Mouse (Mus musculus) forebrain, postnatal 0 days (tissue): Measurements from ENCODE around the gene Kctd21. TPM values are rescaled to one million over a fixed set of nuclear protein-coding genes. Genes with fewer than 3 reads are reported as not detected.

Source experiments
- ATAC-seq: fragments of 200-750 bp; cut with Nextera tagmentation; 2 replicates; pipeline ENCODE4 v1.8.0; 2017; ENCODE audit warnings: mild to moderate bottlenecking, moderate library complexity
- DNase-seq: peaks from one replicate; pipeline ENCODE4 v3.0.0-alpha.2; 2015
- H3K27ac ChIP-seq: fragments of 300-500 bp; sonication (generic); 2 replicates; pipeline ENCODE4 v1.5.1; 2014; ENCODE audit warnings: low read depth, mild to moderate bottlenecking, antibody characterized with exemption, low read length, moderate library complexity, mixed read lengths
- H3K27me3 ChIP-seq: fragments of 300-500 bp; sonication (generic); 2 replicates; pipeline ENCODE4 v1.6.1; 2014; ENCODE audit warnings: mild to moderate bottlenecking, low read length, mixed read lengths; ENCODE audit not compliant: insufficient read depth
- H3K36me3 ChIP-seq: fragments of 300-500 bp; sonication (generic); 2 replicates; pipeline ENCODE4 v1.6.1; 2014; ENCODE audit warnings: mild to moderate bottlenecking, moderate library complexity; ENCODE audit not compliant: insufficient read depth
- H3K4me1 ChIP-seq: fragments of 300-500 bp; sonication (generic); 2 replicates; pipeline ENCODE4 v1.6.1; 2014; ENCODE audit warnings: antibody characterized with exemption; ENCODE audit not compliant: insufficient read depth
- H3K4me2 ChIP-seq: fragments of 300-500 bp; sonication (generic); 2 replicates; pipeline ENCODE4 v1.6.1; 2014; ENCODE audit warnings: low read depth, mild to moderate bottlenecking, moderate library complexity
- H3K4me3 ChIP-seq: fragments of 300-500 bp; sonication (generic); 2 replicates; pipeline ENCODE4 v1.5.1; 2014; ENCODE audit warnings: low read depth, low read length, mixed read lengths
- H3K9ac ChIP-seq: fragments of 300-500 bp; sonication (generic); 2 replicates; pipeline ENCODE4 v1.6.1; 2014; ENCODE audit warnings: mild to moderate bottlenecking
- H3K9me3 ChIP-seq: fragments of 300-500 bp; sonication (generic); 2 replicates; pipeline ENCODE4 v1.6.1; 2016; ENCODE audit warnings: low read length
- CTCF ChIP-seq: sonication (generic); IDR thresholded peaks from 2 replicates; pipeline ENCODE4 v1.5.1; 2016; ENCODE audit warnings: antibody characterized with exemption, control low read depth, low read depth
- WGBS: fragments of 180-500 bp; shearing (Covaris S2); extraction: QIAGEN DNeasy Blood & Tissue Kit; methylation state at CpG from one replicate; pipeline ENCODE4 v1.1.7; 2014; 5-methylcytosine and 5-hydroxymethylcytosine counted together
- polyA plus RNA-seq: library from polyadenylated mRNA; unstranded; fragments of >200 nt; fragmentation: Nextera tagmentation; extraction: Ambion mirVana; gene quantifications from 2 replicates; pipeline ENCODE4 v1.2.1, GENCODE M21; 2015
- total RNA-seq: library from RNA; depleted of rRNA; stranded (reverse); fragments of >200 nt; gene quantifications from 2 replicates; pipeline ENCODE4 v1.2.3, GENCODE M21; 2014; rRNA removed

The Kctd21 gene
- total and polyA plus RNA-seq, 2 experiments from 2014 or later: 3.1 to 4.9 TPM

- ATAC-seq: no peak
- no peak overlapping the region for H3K27ac ChIP-seq
These were observed 59.9 kb downstream of the Kctd21 start for GRCm38 (mm10) chr7:97392079-97392445.

GRCm38 (mm10) chr7:97394375-97394774 lies 62.2 kb downstream of the Kctd21 start:
- WGBS: 83% methylated on average over 2 of the region's 2 CpGs

More at GRCm38 (mm10) chr7:97392079-97392445, 59.9 kb downstream of the Kctd21 start:
- Histone ChIP-seq H3K36me3 (peaks cover 17% of the 10 kb centered on the region), H3K9ac (no peak overlapping the region), H3K9me3 (no peaks in the 10 kb centered on the region), H3K4me2 (no peak overlapping the region), H3K27me3 (no peaks in the 10 kb centered on the region), H3K4me3 (no peak overlapping the region), H3K4me1 (no peaks in the 10 kb centered on the region)
- TF ChIP-seq CTCF: no peak
- 42% methylated on average over 6 of the region's 6 CpGs for WGBS
- DNase-seq: no peak

DNA sequence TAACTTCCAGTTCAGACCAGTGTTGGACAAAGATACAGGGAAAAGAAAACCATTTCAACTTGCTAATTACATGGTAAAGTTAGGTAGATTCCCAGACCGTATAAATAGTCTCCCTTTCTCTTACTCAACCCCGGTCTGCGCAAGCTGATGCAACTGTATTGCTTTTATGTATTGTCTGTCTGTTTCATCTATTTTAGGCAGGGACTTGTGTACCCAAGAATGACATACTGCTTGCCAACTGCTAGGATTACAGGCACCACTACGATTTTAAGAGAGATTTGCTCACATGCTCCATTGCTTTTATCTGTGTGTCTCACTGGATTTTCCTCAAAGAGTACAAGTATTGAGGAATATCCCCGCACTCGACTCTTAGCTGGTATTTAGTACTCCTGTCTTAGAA lies 66.8 kb downstream of the Kctd21 start:
- TF ChIP-seq CTCF: no peak
- no peaks in the 10 kb centered on the region for H3K36me3 ChIP-seq
- no peaks in the 10 kb centered on the region for H3K27me3 ChIP-seq
- H3K27ac ChIP-seq: no peak overlapping the region
- ATAC-seq: no peak
- H3K4me2 ChIP-seq: no peak overlapping the region
- H3K9ac ChIP-seq: no peak overlapping the region
- WGBS: 74% methylated on average over 6 of the region's 6 CpGs
- no peak overlapping the region for H3K4me3 ChIP-seq
- no peaks in the 10 kb centered on the region for H3K9me3 ChIP-seq
- peaks cover 5% of the 10 kb centered on the region; the same call in 1 of the 2 replicates for H3K4me1 ChIP-seq
- DNase-seq: no peak

More at GRCm38 (mm10) chr7:97394375-97394774, 62.2 kb downstream of the Kctd21 start:
- Histone ChIP-seq H3K27ac (no peak overlapping the region), H3K4me3 (no peak overlapping the region), H3K36me3 (peaks cover 5% of the 10 kb centered on the region; the same call in 1 of the 2 replicates), H3K4me1 (no peaks in the 10 kb centered on the region), H3K9me3 (no peaks in the 10 kb centered on the region), H3K4me2 (no peak overlapping the region), H3K27me3 (no peaks in the 10 kb centered on the region), H3K9ac (no peak overlapping the region)
- TF ChIP-seq CTCF: no peak
- ATAC-seq (no peak), DNase-seq (no peak)

Other genes starting within 250 kb of the Kctd21 start
- gene Usp35, start 307 bp upstream of the Kctd21 start, total RNA-seq: 14.8 and 15.0 TPM in 2 replicates
- 2.6 and 3.8 TPM in 2 replicates for gene Usp35, start 307 bp upstream of the Kctd21 start, polyA plus RNA-seq
- 3.5 and 7.5 TPM in 2 replicates for gene Alg8, start 39.3 kb downstream of the Kctd21 start, total RNA-seq
- gene Alg8, start 39.3 kb downstream of the Kctd21 start, polyA plus RNA-seq: 8.6 and 10.6 TPM in 2 replicates
- 384 and 445 TPM in 2 replicates for gene Ndufc2, start 67.7 kb downstream of the Kctd21 start, total RNA-seq
- 631 and 789 TPM in 2 replicates for gene Ndufc2, start 67.7 kb downstream of the Kctd21 start, polyA plus RNA-seq
- 6.7 and 11.2 TPM in 2 replicates for gene Thrsp, start 85.4 kb downstream of the Kctd21 start, total RNA-seq
- gene Thrsp, start 85.4 kb downstream of the Kctd21 start, polyA plus RNA-seq: 8.6 and 11.7 TPM in 2 replicates
- 0.05 and 0.38 TPM in 2 replicates for gene Kctd14, start 119.0 kb downstream of the Kctd21 start, total RNA-seq
- 1.8 and 1.9 TPM in 2 replicates for gene Kctd14, start 119.0 kb downstream of the Kctd21 start, polyA plus RNA-seq
- gene Ints4, start 148.6 kb downstream of the Kctd21 start, total RNA-seq: 30.0 and 36.0 TPM in 2 replicates
- 25.6 and 29.0 TPM in 2 replicates for gene Ints4, start 148.6 kb downstream of the Kctd21 start, polyA plus RNA-seq
- gene Aamdc, start 247.2 kb downstream of the Kctd21 start, total RNA-seq: 25.7 and 37.0 TPM in 2 replicates
- gene Aamdc, start 247.2 kb downstream of the Kctd21 start, polyA plus RNA-seq: 56.6 and 59.3 TPM in 2 replicates
- 19.7 and 27.8 TPM in 2 replicates for gene Rsf1, start 247.6 kb downstream of the Kctd21 start, total RNA-seq
- gene Rsf1, start 247.6 kb downstream of the Kctd21 start, polyA plus RNA-seq: 13.7 and 22.1 TPM in 2 replicates